Mouse (Mus musculus): ENCODE results near the gene Hoxb9. TPM values are rescaled to one million over a fixed set of nuclear protein-coding genes. Genes with fewer than 3 reads are reported as not detected.

Hoxb9 gene
- polyA plus RNA-seq, 1 experiment from 2014 or later, result 21.5 TPM

- H3K36me3 ChIP-seq (ENCODE audit: insufficient read depth, low read length), result peaks cover 14% of the 10 kb centered on the region; the same call in 1 of the 2 replicates
- peak overlapping the region; percentile 66 for H3K27ac ChIP-seq (ENCODE audit: low read length)
- peaks cover 78% of the 10 kb centered on the region for H3K4me1 ChIP-seq (ENCODE audit: insufficient read depth, low read length)
- peak overlapping the region; percentile 61 for H3K9ac ChIP-seq (replicated peaks; ENCODE audit: low read length)
- ATAC-seq (ENCODE audit: low FRiP score, low TSS enrichment), result no peak
- peak overlapping the region; percentile 32 for H3K4me2 ChIP-seq (replicated peaks; ENCODE audit: low read depth, low read length)
- no peaks in the 10 kb centered on the region for H3K9me3 ChIP-seq (ENCODE audit: low read length)
- peak overlapping the region; percentile 11; the same call in 1 of the 2 replicates for H3K4me3 ChIP-seq (ENCODE audit: low read length)
- WGBS, result 22% methylated on average over 33 of the region's 33 CpGs
- H3K27me3 ChIP-seq (ENCODE audit: insufficient read depth, low read length), result no peaks in the 10 kb centered on the region
Observed at GRCm38 (mm10) chr11:96263636-96264389, 7.4 kb upstream of the Hoxb9 start.

GRCm38 (mm10) chr11:96264390-96265020, 6.8 kb upstream of the Hoxb9 start:
- Histone ChIP-seq H3K4me2 (replicated peaks; ENCODE audit: low read depth, low read length) (peak overlapping the region; percentile 32; the same call in 1 of the 2 replicates), H3K4me1 (ENCODE audit: insufficient read depth, low read length) (peaks cover 78% of the 10 kb centered on the region), H3K27ac (ENCODE audit: low read length) (peak overlapping the region; percentile 66), H3K9ac (replicated peaks; ENCODE audit: low read length) (peak overlapping the region; percentile 61), H3K36me3 (ENCODE audit: insufficient read depth, low read length) (peaks cover 14% of the 10 kb centered on the region; the same call in 1 of the 2 replicates), H3K9me3 (ENCODE audit: low read length) (no peaks in the 10 kb centered on the region), H3K4me3 (ENCODE audit: low read length) (no peak overlapping the region), H3K27me3 (ENCODE audit: insufficient read depth, low read length) (no peaks in the 10 kb centered on the region; the same call in 1 of the 2 replicates)
- 66% methylated on average over 8 of the region's 8 CpGs for WGBS
- ATAC-seq (ENCODE audit: low FRiP score, low TSS enrichment), result no peak

GRCm38 (mm10) chr11:96265954-96266353, 5.3 kb upstream of the Hoxb9 start:
- no peaks in the 10 kb centered on the region; the same call in 1 of the 2 replicates for H3K27me3 ChIP-seq (ENCODE audit: insufficient read depth, low read length)
- peak overlapping the region; percentile 81 for H3K27ac ChIP-seq (ENCODE audit: low read length)
- 12% methylated on average over 7 of the region's 7 CpGs for WGBS
- peak overlapping the region; percentile 35; the same call in 1 of the 2 replicates for H3K9ac ChIP-seq (replicated peaks; ENCODE audit: low read length)
- H3K36me3 ChIP-seq (ENCODE audit: insufficient read depth, low read length), result peaks cover 14% of the 10 kb centered on the region; the same call in 1 of the 2 replicates
- H3K4me3 ChIP-seq (ENCODE audit: low read length), result no peak overlapping the region
- no peaks in the 10 kb centered on the region for H3K9me3 ChIP-seq (ENCODE audit: low read length)
- peaks cover 79% of the 10 kb centered on the region for H3K4me1 ChIP-seq (ENCODE audit: insufficient read depth, low read length)
- H3K4me2 ChIP-seq (replicated peaks; ENCODE audit: low read depth, low read length), result no peak overlapping the region
- peak; percentile 65 for ATAC-seq (ENCODE audit: low FRiP score, low TSS enrichment)

- peaks cover 69% of the 10 kb centered on the region for H3K4me1 ChIP-seq (ENCODE audit: insufficient read depth, low read length)
- 59% methylated on average over 7 of the region's 7 CpGs for WGBS
- H3K27ac ChIP-seq (ENCODE audit: low read length), result peak overlapping the region; percentile 81; the same call in 1 of the 2 replicates
- peaks cover 13% of the 10 kb centered on the region; the same call in 1 of the 2 replicates for H3K36me3 ChIP-seq (ENCODE audit: insufficient read depth, low read length)
- H3K27me3 ChIP-seq (ENCODE audit: insufficient read depth, low read length), result no peaks in the 10 kb centered on the region; the same call in 1 of the 2 replicates
- no peak overlapping the region; the same call in 1 of the 2 replicates for H3K9ac ChIP-seq (replicated peaks; ENCODE audit: low read length)
- ATAC-seq (ENCODE audit: low FRiP score, low TSS enrichment), result no peak
- no peak overlapping the region for H3K4me2 ChIP-seq (replicated peaks; ENCODE audit: low read depth, low read length)
- H3K9me3 ChIP-seq (ENCODE audit: low read length), result no peaks in the 10 kb centered on the region
- H3K4me3 ChIP-seq (ENCODE audit: low read length), result no peak overlapping the region
Observed at GRCm38 (mm10) chr11:96267021-96267920, 4.0 kb upstream of the Hoxb9 start.

GRCm38 (mm10) chr11:96268031-96268745, 3.1 kb upstream of the Hoxb9 start:
- peaks cover 65% of the 10 kb centered on the region for H3K4me1 ChIP-seq (ENCODE audit: insufficient read depth, low read length)
- no peak overlapping the region for H3K27ac ChIP-seq (ENCODE audit: low read length)
- no peaks in the 10 kb centered on the region; the same call in 1 of the 2 replicates for H3K27me3 ChIP-seq (ENCODE audit: insufficient read depth, low read length)
- WGBS, result 64% methylated on average over 1 of the region's 1 CpGs
- no peak for ATAC-seq (ENCODE audit: low FRiP score, low TSS enrichment)
- no peak overlapping the region for H3K4me2 ChIP-seq (replicated peaks; ENCODE audit: low read depth, low read length)
- peaks cover 9% of the 10 kb centered on the region; the same call in 1 of the 2 replicates for H3K36me3 ChIP-seq (ENCODE audit: insufficient read depth, low read length)
- no peak overlapping the region for H3K4me3 ChIP-seq (ENCODE audit: low read length)
- H3K9me3 ChIP-seq (ENCODE audit: low read length), result no peaks in the 10 kb centered on the region
- H3K9ac ChIP-seq (replicated peaks; ENCODE audit: low read length), result peak overlapping the region; percentile 51

- Histone ChIP-seq H3K4me2 (replicated peaks; ENCODE audit: low read depth, low read length) (peak overlapping the region; percentile 86), H3K4me1 (ENCODE audit: insufficient read depth, low read length) (peaks cover 64% of the 10 kb centered on the region), H3K4me3 (ENCODE audit: low read length) (peak overlapping the region; percentile 71), H3K9me3 (ENCODE audit: low read length) (no peaks in the 10 kb centered on the region), H3K9ac (replicated peaks; ENCODE audit: low read length) (peak overlapping the region; percentile 85), H3K27me3 (ENCODE audit: insufficient read depth, low read length) (no peaks in the 10 kb centered on the region; the same call in 1 of the 2 replicates), H3K36me3 (ENCODE audit: insufficient read depth, low read length) (peaks cover 7% of the 10 kb centered on the region; the same call in 1 of the 2 replicates), H3K27ac (ENCODE audit: low read length) (peak overlapping the region; percentile 96)
- no peak for ATAC-seq (ENCODE audit: low FRiP score, low TSS enrichment)
- WGBS, result 1% methylated on average over 19 of the region's 19 CpGs
Observed at GRCm38 (mm10) chr11:96269869-96270268, 1.4 kb upstream of the Hoxb9 start.

- Histone ChIP-seq H3K9ac (replicated peaks; ENCODE audit: low read length) (peak overlapping the region; percentile 85), H3K9me3 (ENCODE audit: low read length) (no peaks in the 10 kb centered on the region), H3K4me3 (ENCODE audit: low read length) (peak overlapping the region; percentile 71), H3K4me2 (replicated peaks; ENCODE audit: low read depth, low read length) (peak overlapping the region; percentile 86), H3K36me3 (ENCODE audit: insufficient read depth, low read length) (0 out of 2 replicates have a peak, but pooled peaks cover 3% of the 10 kb centered on the region), H3K4me1 (ENCODE audit: insufficient read depth, low read length) (peaks cover 61% of the 10 kb centered on the region), H3K27ac (ENCODE audit: low read length) (peak overlapping the region; percentile 96), H3K27me3 (ENCODE audit: insufficient read depth, low read length) (no peaks in the 10 kb centered on the region; the same call in 1 of the 2 replicates)
- under 1% methylated on average over 52 of the region's 52 CpGs for WGBS
- ATAC-seq (ENCODE audit: low FRiP score, low TSS enrichment), result peak; percentile 76
Observed at GRCm38 (mm10) chr11:96271541-96272011, 319 bp downstream of the Hoxb9 start.

- Histone ChIP-seq H3K27me3 (ENCODE audit: insufficient read depth, low read length) (no peaks in the 10 kb centered on the region; the same call in 1 of the 2 replicates), H3K4me1 (ENCODE audit: insufficient read depth, low read length) (peaks cover 64% of the 10 kb centered on the region), H3K36me3 (ENCODE audit: insufficient read depth, low read length) (0 out of 2 replicates have a peak, but pooled peaks cover 2% of the 10 kb centered on the region), H3K9me3 (ENCODE audit: low read length) (no peaks in the 10 kb centered on the region), H3K4me3 (ENCODE audit: low read length) (peak overlapping the region; percentile 71), H3K27ac (ENCODE audit: low read length) (peak overlapping the region; percentile 96), H3K4me2 (replicated peaks; ENCODE audit: low read depth, low read length) (peak overlapping the region; percentile 86), H3K9ac (replicated peaks; ENCODE audit: low read length) (peak overlapping the region; percentile 85)
- peak; percentile 66 for ATAC-seq (ENCODE audit: low FRiP score, low TSS enrichment)
- WGBS, result under 1% methylated on average over 54 of the region's 58 CpGs
Observed at GRCm38 (mm10) chr11:96272024-96272921, 1.0 kb downstream of the Hoxb9 start.

All from kidney, embryonic 16.5 days (tissue).